Mouse (Mus musculus) embryonic facial prominence, embryonic 10.5 days (tissue): Measurements from ENCODE around the gene Agap2. TPM values are rescaled to one million over a fixed set of nuclear protein-coding genes. Genes with fewer than 3 reads are reported as not detected.

Experiments
- DNase-seq: peaks from one replicate; pipeline ENCODE4 v3.0.0-alpha.2; 2017; ENCODE audit warnings: low spot score
- H3K27ac ChIP-seq: fragments of 300-500 bp; sonication (generic); replicated peaks from 2 replicates; pipeline ENCODE4 v1.5.1; 2016; ENCODE audit warnings: mild to moderate bottlenecking
- H3K27me3 ChIP-seq: fragments of 300-500 bp; sonication (generic); replicated peaks from 2 replicates; pipeline ENCODE4 v1.6.1; 2016; ENCODE audit warnings: low read depth, mild to moderate bottlenecking; ENCODE audit not compliant: poor library complexity, severe bottlenecking
- H3K36me3 ChIP-seq: fragments of 300-500 bp; sonication (generic); replicated peaks from 2 replicates; pipeline ENCODE4 v1.6.1; 2016; ENCODE audit warnings: mild to moderate bottlenecking, moderate library complexity
- H3K4me1 ChIP-seq: fragments of 300-500 bp; sonication (generic); 2 replicates; pipeline ENCODE4 v1.6.1; 2016
- H3K4me3 ChIP-seq: fragments of 300-500 bp; sonication (generic); 2 replicates; pipeline ENCODE4 v1.5.1; 2016; ENCODE audit warnings: mild to moderate bottlenecking, moderate library complexity
- H3K9me3 ChIP-seq: fragments of 300-500 bp; sonication (generic); 2 replicates; pipeline ENCODE4 v1.6.1; 2016; ENCODE audit warnings: mild to moderate bottlenecking
- WGBS: fragments of 180-500 bp; shearing (Covaris S2); methylation state at CpG from one replicate; pipeline ENCODE4 v1.1.7; 2016; 5-methylcytosine and 5-hydroxymethylcytosine counted together
- polyA plus RNA-seq: library from polyadenylated mRNA; unstranded; fragments of >200 nt; fragmentation: Nextera tagmentation; extraction: Ambion mirVana; gene quantifications from 2 replicates; pipeline ENCODE4 v1.2.1, GENCODE M21; 2016

Agap2 gene
- polyA plus RNA-seq, 1 experiment from 2014 or later: 0.04 TPM

DNA sequence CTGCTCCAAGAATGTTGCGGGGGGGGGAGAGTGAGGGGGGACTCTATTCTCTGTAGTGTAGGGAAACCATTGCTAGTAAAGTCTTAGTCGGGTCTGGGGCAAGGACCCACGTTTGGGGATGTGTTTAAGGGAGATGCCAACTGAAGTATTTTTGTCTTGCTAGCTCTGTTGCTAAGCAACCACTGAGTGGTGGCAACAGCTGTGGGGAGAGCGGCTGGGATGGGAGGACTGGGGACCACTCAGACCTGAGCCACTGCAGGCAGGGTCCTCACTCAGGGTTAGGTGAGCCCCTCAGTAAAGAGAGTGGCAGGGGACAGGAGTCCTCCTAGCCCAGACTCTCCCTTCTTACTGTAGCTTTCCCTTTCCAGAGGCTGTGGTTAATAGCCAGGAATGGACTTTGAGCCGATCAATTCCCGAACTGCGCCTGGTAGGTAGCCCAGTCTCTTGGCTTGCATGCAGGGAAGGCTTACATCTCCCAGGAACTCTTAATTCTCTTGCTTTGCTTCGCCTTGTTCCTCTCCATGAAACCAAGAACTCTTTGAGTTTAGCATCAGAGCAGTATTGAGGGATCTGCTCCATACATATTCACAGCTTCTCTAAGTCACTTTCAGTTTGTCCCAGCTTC is 7.0 kb downstream of the Agap2 start:
- 33% methylated on average over 8 of the region's 8 CpGs for WGBS
- Histone ChIP-seq H3K9me3 (no peaks in the 10 kb centered on the region), H3K36me3 (no peaks in the 10 kb centered on the region), H3K27me3 (peaks cover 91% of the 10 kb centered on the region), H3K4me3 (peak overlapping the region; percentile 72; the same call in 1 of the 2 replicates), H3K4me1 (peaks cover 52% of the 10 kb centered on the region), H3K27ac (no peak overlapping the region)
- DNase-seq: peak; percentile 64

DNA sequence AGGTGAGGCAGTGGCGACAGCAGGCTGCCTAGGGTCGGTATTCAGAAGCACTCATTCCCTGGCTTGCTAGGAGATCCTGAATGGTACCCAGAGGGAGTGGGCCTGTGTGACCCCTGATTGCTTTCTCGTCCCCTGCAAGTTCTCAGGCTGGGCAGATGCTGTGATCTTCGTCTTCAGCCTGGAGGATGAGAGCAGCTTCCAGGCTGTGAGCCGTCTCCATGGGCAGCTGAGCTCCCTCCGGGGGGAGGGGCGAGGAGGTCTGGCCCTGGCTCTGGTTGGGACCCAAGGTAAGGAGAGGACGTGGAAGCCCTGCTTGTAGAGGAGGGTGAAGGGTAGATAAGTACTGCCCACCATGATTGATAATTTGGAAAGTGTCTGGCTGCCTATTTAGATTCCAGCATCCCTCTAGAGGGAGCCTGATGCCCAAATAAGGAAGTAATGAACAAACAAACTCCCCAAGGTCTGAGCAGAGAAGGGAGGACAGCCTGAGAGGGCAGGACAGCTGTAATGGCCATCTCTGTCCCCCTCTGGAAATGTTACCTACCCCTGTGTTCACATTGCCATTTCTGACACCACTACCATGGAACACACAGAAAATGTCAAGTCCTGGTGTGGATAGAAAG is 8.3 kb downstream of the Agap2 start:
- no peaks in the 10 kb centered on the region for H3K9me3 ChIP-seq
- 0 out of 2 replicates have a peak overlapping the region, but pooled peaks have one; percentile 3 for H3K4me3 ChIP-seq
- DNase-seq: no peak
- H3K36me3 ChIP-seq: no peaks in the 10 kb centered on the region
- 32% methylated on average over 8 of the region's 8 CpGs for WGBS
- H3K4me1 ChIP-seq: peaks cover 43% of the 10 kb centered on the region
- H3K27ac ChIP-seq: no peak overlapping the region
- H3K27me3 ChIP-seq: peaks cover 91% of the 10 kb centered on the region

DNA sequence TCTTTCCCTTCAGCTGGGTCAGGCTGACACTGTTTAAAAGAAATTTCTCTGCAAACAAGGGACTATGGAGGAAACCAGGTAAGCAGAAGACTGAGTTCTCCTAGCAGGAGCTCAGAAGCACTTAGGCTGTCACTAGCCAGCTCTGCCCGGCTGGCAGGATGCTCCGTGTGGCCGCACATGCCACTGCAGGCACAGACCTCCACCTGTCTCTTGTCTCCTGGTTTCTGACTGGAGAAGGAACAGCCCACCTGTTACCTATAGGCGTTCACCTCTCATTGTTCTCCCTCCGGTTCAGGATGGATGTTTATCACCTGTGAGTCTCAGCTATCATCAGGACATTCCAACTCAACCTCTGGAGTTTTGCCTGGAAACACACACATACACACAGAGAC is 8.8 kb downstream of the Agap2 start:
- WGBS: 54% methylated on average over 5 of the region's 5 CpGs
- peaks cover 37% of the 10 kb centered on the region for H3K4me1 ChIP-seq
- no peaks in the 10 kb centered on the region for H3K9me3 ChIP-seq
- no peaks in the 10 kb centered on the region for H3K36me3 ChIP-seq
- H3K27me3 ChIP-seq: peaks cover 91% of the 10 kb centered on the region
- H3K4me3 ChIP-seq: no peak overlapping the region
- H3K27ac ChIP-seq: no peak overlapping the region
- no peak for DNase-seq

DNA sequence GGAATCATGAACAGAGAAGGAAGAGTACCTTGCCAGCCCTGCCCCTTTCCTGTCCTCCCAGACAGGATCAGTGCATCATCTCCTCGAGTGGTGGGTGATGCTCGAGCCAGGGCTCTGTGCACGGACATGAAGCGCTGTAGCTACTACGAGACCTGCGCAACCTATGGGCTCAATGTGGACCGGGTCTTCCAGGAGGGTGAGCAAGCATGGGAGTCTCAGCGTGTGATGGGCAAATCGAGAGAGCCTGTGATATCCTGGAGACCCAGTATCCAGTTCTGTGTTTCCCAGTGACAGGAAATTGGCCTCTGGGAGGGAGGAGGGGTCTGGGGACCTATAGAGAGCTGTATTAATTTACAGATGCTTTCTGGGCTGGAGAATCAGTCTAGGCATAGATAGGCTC is 10.0 kb downstream of the Agap2 start:
- H3K9me3 ChIP-seq: no peaks in the 10 kb centered on the region
- H3K4me1 ChIP-seq: peaks cover 26% of the 10 kb centered on the region
- no peak for DNase-seq
- H3K27ac ChIP-seq: no peak overlapping the region
- WGBS: 81% methylated on average over 9 of the region's 9 CpGs
- peaks cover 91% of the 10 kb centered on the region for H3K27me3 ChIP-seq
- H3K4me3 ChIP-seq: no peak overlapping the region
- no peaks in the 10 kb centered on the region for H3K36me3 ChIP-seq

DNA sequence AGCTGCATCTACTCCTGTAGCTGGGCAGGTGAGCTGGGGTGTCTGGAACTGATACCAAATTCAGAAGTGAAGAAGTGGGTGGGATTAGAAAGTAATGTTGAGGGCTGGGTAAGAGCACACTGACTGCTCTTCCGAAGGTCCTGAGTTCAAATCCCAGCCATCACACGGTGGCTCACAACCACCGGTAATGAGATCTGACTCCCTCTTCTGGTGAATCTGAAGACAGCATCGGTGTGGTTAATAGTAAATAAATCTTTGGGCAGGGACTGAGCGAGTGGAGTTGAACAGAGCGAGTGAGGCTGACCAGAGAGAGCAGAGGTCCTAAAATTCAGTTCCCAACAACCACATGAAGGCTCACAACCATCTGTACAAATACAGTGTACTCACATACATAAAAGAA is 10.5 kb downstream of the Agap2 start:
- 78% methylated on average over 6 of the region's 6 CpGs for WGBS
- Histone ChIP-seq H3K4me1 (peaks cover 26% of the 10 kb centered on the region), H3K27ac (no peak overlapping the region), H3K9me3 (no peaks in the 10 kb centered on the region), H3K4me3 (no peak overlapping the region), H3K36me3 (no peaks in the 10 kb centered on the region), H3K27me3 (peaks cover 91% of the 10 kb centered on the region)
- DNase-seq: no peak

DNA sequence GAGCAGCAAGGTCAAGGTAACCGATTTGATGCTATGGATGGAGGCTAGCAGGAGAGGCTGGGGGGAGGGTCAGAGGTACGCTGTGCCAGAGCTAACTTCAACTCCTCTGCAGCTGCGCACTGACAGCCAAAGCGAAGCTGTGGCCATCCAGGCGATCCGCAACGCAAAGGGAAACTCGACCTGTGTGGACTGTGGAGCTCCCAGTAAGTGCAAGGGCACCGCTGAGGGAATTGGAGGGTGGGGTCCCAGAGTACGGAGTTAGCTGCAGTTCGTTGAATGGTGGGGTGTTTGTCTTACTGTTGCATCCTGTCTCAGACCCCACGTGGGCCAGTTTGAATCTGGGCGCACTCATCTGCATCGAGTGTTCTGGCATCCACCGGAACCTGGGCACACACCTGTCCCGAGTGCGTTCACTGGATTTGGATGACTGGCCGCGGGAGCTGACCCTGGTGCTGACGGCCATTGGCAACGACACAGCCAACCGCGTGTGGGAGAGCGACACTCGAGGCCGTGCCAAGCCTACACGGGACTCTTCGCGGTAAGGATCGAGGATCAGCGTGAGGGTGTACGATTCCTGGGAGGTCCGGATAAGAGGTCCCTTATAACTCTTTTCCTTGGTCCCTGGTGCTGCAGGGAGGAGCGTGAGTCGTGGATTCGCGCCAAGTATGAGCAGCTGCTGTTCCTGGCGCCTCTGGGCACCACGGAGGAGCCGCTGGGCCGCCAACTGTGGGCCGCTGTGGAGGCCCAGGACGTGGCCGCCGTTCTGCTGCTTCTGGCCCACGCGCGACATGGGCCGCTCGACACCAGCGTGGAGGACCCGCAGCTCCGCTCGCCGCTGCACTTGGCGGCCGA is 15.7 kb downstream of the Agap2 start:
- DNase-seq: peak; percentile 63
- H3K4me1 ChIP-seq: peaks cover 26% of the 10 kb centered on the region
- H3K4me3 ChIP-seq: peak overlapping the region; percentile 35
- peaks cover 83% of the 10 kb centered on the region for H3K27me3 ChIP-seq
- H3K27ac ChIP-seq: no peak overlapping the region
- WGBS: 9% methylated on average over 57 of the region's 57 CpGs
- no peaks in the 10 kb centered on the region for H3K9me3 ChIP-seq
- peaks cover 13% of the 10 kb centered on the region for H3K36me3 ChIP-seq

DNA sequence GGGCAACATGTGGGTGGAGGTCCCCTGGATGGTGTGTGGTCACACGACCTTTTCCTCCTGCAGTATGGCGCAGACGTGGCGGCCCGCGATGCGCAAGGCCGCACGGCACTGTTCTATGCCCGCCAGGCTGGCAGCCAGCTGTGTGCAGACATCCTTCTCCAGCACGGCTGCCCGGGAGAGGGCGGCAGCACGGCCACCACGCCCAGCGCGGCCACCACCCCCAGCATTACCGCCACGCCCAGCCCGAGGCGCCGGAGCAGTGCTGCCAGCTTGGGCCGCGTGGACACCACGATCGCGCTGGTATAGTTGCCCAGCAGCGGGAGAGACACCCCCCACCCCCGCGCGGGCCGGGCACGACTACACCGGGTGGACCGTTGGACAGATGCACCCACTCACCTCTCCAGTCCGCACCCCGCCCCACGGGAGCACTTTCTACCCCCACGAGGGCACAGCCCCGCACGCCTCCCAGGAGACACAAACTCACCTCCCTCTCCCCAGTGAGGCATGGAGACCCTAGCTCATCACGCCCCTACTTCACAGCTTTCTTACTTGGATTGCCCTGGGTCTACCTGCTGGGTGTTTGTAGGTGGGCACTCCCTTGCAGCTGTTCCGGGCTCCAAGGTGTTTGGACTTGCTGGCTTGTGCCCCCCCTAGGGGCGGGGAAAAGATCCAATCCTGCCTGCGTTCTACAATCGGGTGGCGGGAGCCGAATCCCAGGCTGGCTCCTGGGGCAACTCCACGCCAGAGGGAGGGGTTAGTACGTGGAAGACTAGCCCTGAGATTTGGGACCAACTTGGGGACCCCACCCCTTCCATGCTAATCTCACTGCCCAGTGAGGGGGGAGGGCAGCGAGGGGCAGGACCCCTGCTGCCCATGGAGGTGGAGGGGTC is 16.7 kb downstream of the Agap2 start:
- no peak for DNase-seq
- no peak overlapping the region for H3K27ac ChIP-seq
- peaks cover 22% of the 10 kb centered on the region for H3K36me3 ChIP-seq
- peaks cover 26% of the 10 kb centered on the region for H3K4me1 ChIP-seq
- peak overlapping the region; percentile 35 for H3K4me3 ChIP-seq
- H3K9me3 ChIP-seq: no peaks in the 10 kb centered on the region
- peaks cover 78% of the 10 kb centered on the region for H3K27me3 ChIP-seq
- 9% methylated on average over 51 of the region's 51 CpGs for WGBS

DNA sequence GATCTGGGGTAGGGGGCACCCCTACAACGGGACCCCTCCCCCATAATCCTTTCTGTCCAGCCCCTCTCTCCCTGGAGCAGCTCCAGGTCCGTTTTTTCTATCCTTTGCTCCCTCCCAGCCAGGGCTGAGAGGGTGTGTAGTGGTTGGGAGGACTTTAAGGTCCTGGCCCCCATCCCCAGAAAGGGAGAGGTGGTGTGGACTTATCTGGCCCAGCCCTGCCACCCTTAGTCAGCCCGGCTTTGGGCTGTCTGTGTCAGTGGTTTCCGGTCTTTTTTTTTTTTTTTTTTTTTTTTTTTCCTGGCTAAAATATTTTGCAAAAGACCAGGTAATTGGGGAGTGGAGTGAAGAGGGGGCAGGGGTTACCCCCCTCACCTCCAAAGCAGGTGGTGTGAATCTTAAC is 17.7 kb downstream of the Agap2 start:
- DNase-seq: no peak
- H3K4me1 ChIP-seq: peaks cover 26% of the 10 kb centered on the region
- no peaks in the 10 kb centered on the region for H3K9me3 ChIP-seq
- 51% methylated on average over 4 of the region's 4 CpGs for WGBS
- H3K36me3 ChIP-seq: peaks cover 32% of the 10 kb centered on the region
- no peak overlapping the region for H3K27ac ChIP-seq
- no peak overlapping the region for H3K4me3 ChIP-seq
- H3K27me3 ChIP-seq: peaks cover 69% of the 10 kb centered on the region

DNA sequence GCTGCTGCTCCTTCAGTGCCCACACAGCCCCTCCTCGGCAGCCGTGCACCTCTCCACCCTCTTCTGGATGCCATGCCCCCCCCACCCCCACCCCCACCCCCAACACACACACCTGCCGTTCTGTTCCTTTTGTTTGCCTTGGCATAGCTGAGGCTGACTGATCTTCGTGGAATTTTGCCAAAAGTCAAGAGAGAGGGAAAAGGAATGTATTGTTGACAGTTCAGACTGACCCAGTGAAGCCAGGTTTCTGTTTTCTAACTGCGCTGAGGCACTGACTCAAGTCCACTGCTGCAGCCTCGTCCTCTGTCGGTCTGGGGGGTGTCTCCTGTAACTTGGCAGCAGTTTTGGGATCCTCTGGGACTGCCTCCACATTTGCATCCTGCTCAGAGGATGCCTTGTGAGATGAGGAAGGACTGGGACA is 19.3 kb downstream of the Agap2 start:
- Histone ChIP-seq H3K9me3 (no peaks in the 10 kb centered on the region), H3K27me3 (peaks cover 52% of the 10 kb centered on the region), H3K27ac (no peak overlapping the region), H3K36me3 (peaks cover 49% of the 10 kb centered on the region), H3K4me3 (no peak overlapping the region), H3K4me1 (peaks cover 26% of the 10 kb centered on the region)
- no peak for DNase-seq
- 71% methylated on average over 7 of the region's 7 CpGs for WGBS

DNA sequence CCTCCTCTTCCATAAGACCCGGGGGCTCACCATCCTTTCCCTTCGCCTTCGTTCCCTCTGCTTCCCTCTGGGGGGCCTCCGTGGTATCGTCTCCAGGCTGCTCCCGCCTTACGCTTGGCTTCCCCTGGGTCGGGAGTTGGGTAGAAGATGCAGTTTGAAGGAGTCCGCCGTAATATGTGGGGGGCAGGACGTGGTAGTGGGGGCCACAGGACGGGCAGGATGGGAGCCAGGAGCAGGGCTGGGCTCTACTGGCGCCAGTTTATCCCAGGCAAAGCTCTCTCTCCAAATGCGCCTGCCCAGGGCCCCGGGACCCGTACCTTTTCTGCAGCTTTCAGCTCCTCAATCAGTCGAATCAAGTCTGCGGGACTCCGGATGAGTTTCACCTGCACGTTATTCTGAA is 23.4 kb downstream of the Agap2 start:
- no peak overlapping the region for H3K4me3 ChIP-seq
- H3K36me3 ChIP-seq: peaks cover 62% of the 10 kb centered on the region
- WGBS: 77% methylated on average over 20 of the region's 20 CpGs
- DNase-seq: no peak
- 0 out of 2 replicates have a peak, but pooled peaks cover 5% of the 10 kb centered on the region for H3K4me1 ChIP-seq
- H3K9me3 ChIP-seq: no peaks in the 10 kb centered on the region
- peaks cover 11% of the 10 kb centered on the region for H3K27me3 ChIP-seq
- H3K27ac ChIP-seq: no peak overlapping the region

DNA sequence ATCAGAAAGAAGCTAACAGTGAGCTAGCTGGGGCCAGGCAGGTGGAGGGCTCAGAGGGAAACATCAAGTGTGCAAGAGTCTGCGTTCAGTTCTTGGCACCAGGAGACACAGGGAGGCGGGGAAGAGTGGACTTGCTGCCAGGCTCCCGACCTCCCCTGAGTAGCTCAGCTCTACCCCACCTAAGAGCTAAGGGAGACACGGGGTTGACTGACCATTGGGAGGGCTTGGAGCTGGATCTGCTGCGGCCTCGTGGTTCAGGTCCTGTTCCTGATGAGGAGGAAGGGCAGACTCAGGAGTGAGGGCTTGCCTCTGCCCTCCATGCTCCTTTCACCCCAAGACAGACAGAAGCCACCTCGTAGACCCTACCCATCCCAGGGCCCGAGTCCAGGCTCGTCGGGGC is 24.1 kb downstream of the Agap2 start:
- DNase-seq: no peak
- Histone ChIP-seq H3K4me3 (no peak overlapping the region), H3K4me1 (0 out of 2 replicates have a peak, but pooled peaks cover 5% of the 10 kb centered on the region), H3K36me3 (peaks cover 66% of the 10 kb centered on the region), H3K27ac (no peak overlapping the region), H3K27me3 (peaks cover 4% of the 10 kb centered on the region), H3K9me3 (no peaks in the 10 kb centered on the region)
- 91% methylated on average over 10 of the region's 10 CpGs for WGBS

DNA sequence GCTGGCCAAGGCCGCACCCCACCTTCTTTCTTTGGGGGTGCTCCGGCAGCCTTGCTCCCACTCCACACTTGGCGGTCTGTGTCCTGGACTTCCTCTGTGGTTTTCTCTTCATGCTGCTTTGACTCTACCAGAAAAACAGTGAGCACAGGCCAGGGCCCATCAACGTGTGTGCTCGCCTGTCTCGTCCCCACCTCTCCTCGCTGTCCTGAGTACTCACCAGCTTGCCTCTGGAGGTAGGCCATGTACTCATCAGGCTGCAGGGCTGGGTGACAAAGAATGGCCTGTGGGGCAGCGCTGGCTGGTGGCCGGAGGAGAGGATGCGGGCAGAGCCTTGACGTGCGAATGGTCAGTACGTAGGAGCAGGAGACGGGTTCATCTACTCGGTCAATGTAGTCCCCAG is 24.8 kb downstream of the Agap2 start:
- H3K27me3 ChIP-seq: no peaks in the 10 kb centered on the region
- WGBS: 92% methylated on average over 15 of the region's 15 CpGs
- no peaks in the 10 kb centered on the region for H3K9me3 ChIP-seq
- H3K36me3 ChIP-seq: peaks cover 67% of the 10 kb centered on the region
- H3K4me1 ChIP-seq: 0 out of 2 replicates have a peak, but pooled peaks cover under 1% of the 10 kb centered on the region
- DNase-seq: no peak
- H3K4me3 ChIP-seq: no peak overlapping the region
- H3K27ac ChIP-seq: no peak overlapping the region
